In genomic region chr13:18462221-18462620, GRCm38 (mm10) we compare ENCODE assay signal across 26 mouse cellular contexts.
"Had no signal": no experiment of that assay in that cellular context is flagged by ENCODE, and none has a peak within 500 bp of the region (broad histone marks: within the 10 kb centered on the region; RNA-seq: fewer than 3 reads in every experiment).

No protein-coding gene starts in this region.

- ATAC-seq: hindbrain, postnatal 0 days; intestine, embryonic 16.5 days; liver, embryonic 12.5 days had no signal

- H3K9ac ChIP-seq: heart, embryonic 13.5 days; heart, embryonic 15.5 days; hindbrain, embryonic 13.5 days; hindbrain, embryonic 15.5 days; kidney, embryonic 15.5 days; limb, embryonic 13.5 days; limb, embryonic 15.5 days; liver, embryonic 12.5 days had no signal

- H3K4me3 ChIP-seq: heart, adult 2 months; heart, embryonic 13.5 days; heart, embryonic 15.5 days; hindbrain, embryonic 13.5 days; hindbrain, embryonic 15.5 days; kidney, embryonic 15.5 days; layer of hippocampus, adult 2 months; limb, embryonic 13.5 days; limb, embryonic 15.5 days; liver, embryonic 12.5 days had no signal

- DNase-seq: gastrocnemius, postnatal 14 days; gastrocnemius, postnatal 36 days; heart, adult 11 months; heart, adult 2 months; heart, postnatal 14 days; heart, postnatal 36 days; kidney, adult 11 months; kidney, adult 2 months; kidney, adult 9 months; kidney, postnatal 14 days; kidney, postnatal 4 days; layer of hippocampus, postnatal 36 days; left cerebral cortex, postnatal 4 days had no signal

- H3K27ac ChIP-seq: heart, adult 2 months; heart, embryonic 13.5 days; heart, embryonic 15.5 days; hindbrain, embryonic 13.5 days; hindbrain, embryonic 15.5 days; hindbrain, postnatal 0 days; kidney, embryonic 15.5 days; kidney, postnatal 0 days; layer of hippocampus, adult 2 months; limb, embryonic 13.5 days; limb, embryonic 15.5 days; liver, embryonic 12.5 days had no signal

- H3K36me3 ChIP-seq: heart, embryonic 13.5 days; heart, embryonic 15.5 days; hindbrain, embryonic 13.5 days; hindbrain, embryonic 15.5 days; kidney, embryonic 15.5 days; limb, embryonic 13.5 days; limb, embryonic 15.5 days; liver, embryonic 12.5 days had no signal

- H3K27me3 ChIP-seq: heart, embryonic 13.5 days; heart, embryonic 15.5 days; hindbrain, embryonic 13.5 days; hindbrain, embryonic 15.5 days; limb, embryonic 13.5 days; limb, embryonic 15.5 days; liver, embryonic 12.5 days had no signal

- H3K9me3 ChIP-seq: heart, embryonic 13.5 days; heart, embryonic 15.5 days; hindbrain, embryonic 13.5 days; hindbrain, embryonic 15.5 days; kidney, embryonic 15.5 days; limb, embryonic 13.5 days; limb, embryonic 15.5 days; liver, embryonic 12.5 days had no signal

- H3K4me1 ChIP-seq: heart, embryonic 13.5 days; heart, embryonic 15.5 days; liver, embryonic 12.5 days had no signal

- H3K4me2 ChIP-seq: heart, embryonic 11.5 days; heart, embryonic 13.5 days; heart, embryonic 15.5 days; hindbrain, embryonic 13.5 days; hindbrain, embryonic 15.5 days; kidney, embryonic 15.5 days; limb, embryonic 13.5 days; limb, embryonic 15.5 days; liver, embryonic 12.5 days had no signal
